Mouse (Mus musculus) gastrocnemius, adult 2 months (tissue): ENCODE measurements around the gene Anapc1. TPM values are rescaled to one million over a fixed set of nuclear protein-coding genes. Genes with fewer than 3 reads are reported as not detected.

Experiments
- DNase-seq: peaks from one replicate; pipeline ENCODE4 v3.0.0; 2022
- H3K27ac ChIP-seq: fragments of 200-600 bp; 2 replicates; pipeline ENCODE4 v1.8.1; 2022; ENCODE audit warnings: mild to moderate bottlenecking
- H3K4me3 ChIP-seq: fragments of 200-600 bp; 2 replicates; pipeline ENCODE4 v1.8.1; 2022; ENCODE audit warnings: mild to moderate bottlenecking, moderate library complexity
- CTCF ChIP-seq: fragments of 200-600 bp; IDR thresholded peaks from 2 replicates; pipeline ENCODE4 v1.8.1; 2022; ENCODE audit warnings: antibody characterized with exemption, mild to moderate bottlenecking, moderate library complexity
- intact Hi-C: fragments of 180-260 bp; cut with DNase I; formaldehyde crosslinking; loops from one replicate; pipeline ENCODE4 v1.15.1; 2025
- total RNA-seq, 2 experiments: library from RNA; stranded (reverse); gene quantifications; 2 replicates each; pipeline ENCODE4 v1.2.3; 2021

Anapc1 gene
- total RNA-seq, 2 experiments from 2014 or later: 35.5 to 38.0 TPM

DNA sequence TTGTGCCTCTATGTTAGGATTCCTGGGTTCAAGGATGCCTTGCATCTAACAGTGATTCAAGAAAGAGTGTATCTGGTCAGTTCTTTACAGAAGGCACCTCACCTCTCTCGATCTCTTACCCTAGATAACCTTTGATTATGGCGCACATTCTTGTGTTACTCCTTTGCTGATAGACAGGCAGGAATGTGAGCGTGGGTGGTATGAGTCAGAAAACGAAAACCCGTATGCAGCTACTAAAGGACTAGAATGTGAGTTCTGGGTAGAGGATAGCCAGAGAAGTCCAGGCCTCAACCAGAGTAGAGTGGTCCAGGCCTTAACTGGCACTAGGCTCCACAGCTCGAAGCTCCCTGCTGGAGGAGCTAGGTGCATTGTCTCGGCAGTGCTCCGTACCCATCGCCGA, 5.6 kb upstream of the Anapc1 start:
- intact Hi-C loops: no loop called here
- no peak for TF ChIP-seq CTCF
- no peak overlapping the region for H3K27ac ChIP-seq
- no peak for DNase-seq
- no peak overlapping the region for H3K4me3 ChIP-seq

DNA sequence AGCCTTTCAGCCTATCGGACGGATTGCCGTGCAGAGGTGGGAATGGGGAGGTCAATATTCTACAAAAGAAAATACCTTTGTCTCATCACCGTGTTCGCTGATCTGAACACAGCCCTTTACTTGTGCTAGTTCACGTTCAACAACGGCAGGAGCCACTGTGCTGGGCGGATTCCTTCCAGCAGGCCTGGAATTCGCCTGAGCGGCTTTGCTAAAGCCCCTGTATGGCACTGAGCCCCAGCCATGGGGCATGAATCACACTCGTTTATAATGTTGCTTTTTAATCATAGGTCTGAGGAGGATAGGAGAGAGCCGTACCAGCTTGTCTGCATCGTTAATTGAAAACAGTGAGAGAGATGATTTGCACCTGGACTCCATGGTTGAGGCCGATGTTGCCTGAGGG, 5.1 kb upstream of the Anapc1 start:
- intact Hi-C loops: no loop called here
- no peak for DNase-seq
- no peak overlapping the region for H3K4me3 ChIP-seq
- no peak overlapping the region for H3K27ac ChIP-seq
- no peak for TF ChIP-seq CTCF

DNA sequence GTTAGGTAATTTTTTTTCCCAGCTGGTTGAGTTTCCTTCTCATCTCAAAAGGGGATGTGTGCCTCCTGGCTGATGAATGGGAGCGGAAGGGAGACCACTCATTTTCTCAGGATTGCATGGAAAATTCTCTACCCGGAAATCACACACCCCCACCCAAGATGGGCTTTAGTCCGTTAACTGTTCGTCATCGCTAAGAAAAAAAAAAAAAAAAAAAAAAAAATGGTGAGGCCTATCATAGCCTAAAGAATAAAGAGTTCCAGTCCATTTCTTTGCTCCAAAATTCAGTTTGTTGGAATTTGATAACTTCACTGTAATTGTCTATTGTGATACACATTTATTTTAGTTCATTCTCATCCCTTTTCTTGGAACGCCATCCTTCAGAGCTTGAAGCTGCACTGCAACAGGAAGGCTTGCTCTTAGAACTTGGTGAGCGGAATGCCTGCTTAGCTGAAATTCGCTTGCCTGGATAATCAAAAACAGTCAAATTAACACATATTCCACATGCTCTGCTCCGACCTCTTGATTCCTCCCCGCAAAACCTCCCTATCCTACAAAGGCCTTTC, 448 bp upstream of the Anapc1 start:
- intact Hi-C loops: loop anchor here (10.0 kb wide), 1 partner anchor 257 kb away; the partner anchor contains the start of gene Zc3h8
- H3K27ac ChIP-seq: peak overlapping the region; percentile 90
- no peak for DNase-seq
- peak overlapping the region; percentile 84 for H3K4me3 ChIP-seq
- TF ChIP-seq CTCF: no peak

DNA sequence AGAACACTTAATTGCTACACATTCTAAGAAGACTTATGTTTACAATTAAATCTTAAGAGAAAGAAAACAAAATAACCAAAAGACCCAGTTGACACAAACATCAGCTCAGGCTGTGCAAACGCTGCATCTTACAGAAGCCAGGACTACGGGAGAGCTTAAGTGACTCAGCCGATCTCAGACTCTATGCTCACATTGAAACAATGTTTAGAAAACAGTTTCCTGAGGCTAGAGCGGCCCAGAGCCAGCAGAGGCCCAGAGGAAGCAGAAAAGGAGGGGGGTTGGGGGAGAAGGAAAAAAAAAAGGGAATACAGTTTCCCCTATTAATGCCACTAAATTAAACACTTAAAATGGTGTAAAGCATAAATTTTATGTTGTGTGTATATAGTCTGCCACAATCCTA, 6.5 kb downstream of the Anapc1 start:
- Histone ChIP-seq H3K27ac (no peak overlapping the region), H3K4me3 (no peak overlapping the region)
- TF ChIP-seq CTCF: no peak
- DNase-seq: no peak
- intact Hi-C loops: loop anchor here (10.0 kb wide), 1 partner anchor 264 kb away; the partner anchor contains the start of gene Zc3h8

DNA sequence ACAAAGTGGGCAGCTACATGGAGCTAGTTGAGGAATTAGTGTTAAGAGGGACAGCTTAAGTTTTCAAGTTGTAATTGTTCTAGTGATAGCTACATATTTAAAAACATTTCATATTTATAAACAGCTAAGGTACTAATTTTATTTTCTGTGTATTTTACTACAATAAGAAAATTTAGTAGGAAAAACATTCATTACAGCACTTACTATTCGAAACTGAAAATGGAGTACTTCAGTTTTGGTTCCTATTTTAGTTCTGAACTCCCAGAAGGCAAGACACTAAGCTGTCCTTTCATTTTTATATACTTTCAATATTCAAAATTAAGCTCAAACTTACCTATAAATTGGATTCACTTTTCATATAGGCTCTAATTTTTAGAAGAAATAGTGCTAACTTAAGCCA, 66.6 kb downstream of the Anapc1 start:
- intact Hi-C loops: loop anchor here (10.0 kb wide), 1 partner anchor 54 kb away; no protein-coding TSS in a partner anchor
- DNase-seq: no peak
- H3K4me3 ChIP-seq: no peak overlapping the region
- no peak for TF ChIP-seq CTCF
- no peak overlapping the region for H3K27ac ChIP-seq

DNA sequence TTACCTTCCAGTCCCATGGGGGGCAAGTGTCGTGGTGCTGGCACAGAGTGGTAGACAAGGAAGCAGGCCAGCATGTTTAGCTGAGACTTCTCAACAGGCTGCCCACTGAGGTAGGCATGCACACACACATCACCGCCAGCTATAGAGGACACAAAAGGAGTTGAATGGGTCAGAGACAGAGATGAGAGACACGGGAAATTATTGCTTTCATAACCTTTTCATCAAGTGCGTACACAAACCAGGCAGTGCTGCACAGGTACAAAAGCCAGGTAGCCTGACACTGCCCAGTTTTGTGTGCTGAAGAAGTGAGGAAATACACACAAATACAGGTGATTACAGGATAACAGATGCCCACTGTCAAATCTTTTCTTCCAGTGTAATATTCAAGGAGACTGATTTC, 71.8 kb downstream of the Anapc1 start:
- no peak overlapping the region for H3K27ac ChIP-seq
- intact Hi-C loops: no loop called here
- DNase-seq: no peak
- no peak for TF ChIP-seq CTCF
- no peak overlapping the region for H3K4me3 ChIP-seq

DNA sequence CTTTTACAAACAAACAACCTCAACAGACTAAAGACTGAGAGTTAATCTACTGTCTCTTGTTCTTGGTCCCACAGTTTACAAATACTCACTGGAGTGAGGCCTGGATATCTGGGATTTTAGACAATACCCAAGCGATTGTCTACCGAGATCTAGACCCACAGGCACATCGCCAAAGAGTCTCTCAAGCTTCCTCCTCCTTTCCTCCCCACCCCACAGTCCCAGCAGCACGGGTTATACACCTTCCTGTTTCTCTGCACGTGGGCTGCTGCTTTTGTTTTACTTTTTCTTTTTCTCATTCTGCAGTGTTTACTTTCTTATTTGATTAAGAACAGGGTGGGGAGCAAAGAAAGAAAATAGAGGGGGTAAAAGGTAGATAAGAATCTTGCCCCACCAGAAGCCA, 73.8 kb downstream of the Anapc1 start:
- peak overlapping the region; percentile 43; the same call in 1 of the 2 replicates for H3K27ac ChIP-seq
- intact Hi-C loops: no loop called here
- no peak for DNase-seq

DNA sequence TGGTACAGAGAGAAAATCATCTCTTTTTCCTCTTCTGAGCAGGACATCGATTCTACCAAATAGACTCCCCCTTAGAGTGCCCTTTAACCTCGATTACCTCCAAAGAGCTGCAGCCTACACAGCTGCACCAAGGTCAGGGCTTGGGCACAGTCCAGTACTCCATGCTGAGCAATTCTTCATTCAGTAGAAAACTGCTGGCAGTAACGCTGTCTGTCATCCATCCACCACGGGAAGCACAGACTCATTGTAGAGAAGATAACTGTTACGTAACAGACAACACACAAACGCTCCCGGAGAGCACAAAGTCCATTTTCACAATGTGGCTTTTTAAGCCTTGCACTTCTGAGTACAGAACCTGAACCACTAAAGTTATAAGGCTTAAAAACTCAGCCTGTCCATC, 74.9 kb downstream of the Anapc1 start:
- Histone ChIP-seq H3K4me3 (no peak overlapping the region), H3K27ac (no peak overlapping the region)
- no peak for TF ChIP-seq CTCF
- no peak for DNase-seq
- intact Hi-C loops: no loop called here

More for the DNA sequence above, 73.8 kb downstream of the Anapc1 start:
- H3K4me3 ChIP-seq: no peak overlapping the region
- no peak for TF ChIP-seq CTCF

DNA sequence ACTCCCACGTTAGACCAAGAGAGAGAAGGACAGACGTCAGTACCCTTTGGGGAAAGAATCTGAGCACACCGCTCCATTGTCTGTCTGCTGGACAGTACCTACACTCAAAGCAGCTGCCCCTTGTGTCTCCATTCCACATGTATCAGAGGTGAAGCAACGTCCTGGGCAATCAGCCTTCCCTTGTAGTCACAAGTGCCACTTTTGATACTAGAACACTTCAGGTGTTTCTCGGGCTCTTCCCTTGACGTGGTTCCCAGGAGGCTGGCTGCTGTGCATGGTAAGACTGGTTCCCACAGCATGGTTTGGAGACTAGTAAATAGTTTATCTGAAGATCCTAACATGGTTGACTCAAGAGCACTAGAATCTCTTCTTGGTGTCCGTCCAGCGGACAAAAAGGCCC, 76.0 kb downstream of the Anapc1 start:
- TF ChIP-seq CTCF: no peak
- intact Hi-C loops: no loop called here
- DNase-seq: no peak
- Histone ChIP-seq H3K4me3 (no peak overlapping the region), H3K27ac (no peak overlapping the region)

DNA sequence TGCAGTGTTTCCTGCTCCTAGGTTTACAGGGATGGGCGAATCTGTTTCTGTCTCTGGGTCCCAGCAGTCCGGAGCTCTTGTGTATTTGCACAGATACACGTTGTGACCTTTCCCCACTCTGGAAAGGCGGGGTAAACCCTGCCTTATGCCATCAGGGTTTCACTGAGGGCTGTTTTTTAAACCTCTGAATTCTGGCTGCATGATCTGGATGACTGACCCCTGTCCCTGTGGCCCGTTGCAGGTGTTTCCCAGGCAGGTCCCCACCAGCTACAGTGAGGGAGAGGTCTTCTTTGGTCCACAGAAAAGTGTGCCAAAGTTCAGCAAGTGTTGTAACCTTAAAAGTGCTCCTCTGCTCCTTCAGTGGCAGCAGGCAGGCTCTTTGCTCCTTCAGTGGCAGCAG, 77.9 kb downstream of the Anapc1 start:
- Histone ChIP-seq H3K27ac (no peak overlapping the region), H3K4me3 (no peak overlapping the region)
- TF ChIP-seq CTCF: no peak
- no peak for DNase-seq
- intact Hi-C loops: no loop called here

DNA sequence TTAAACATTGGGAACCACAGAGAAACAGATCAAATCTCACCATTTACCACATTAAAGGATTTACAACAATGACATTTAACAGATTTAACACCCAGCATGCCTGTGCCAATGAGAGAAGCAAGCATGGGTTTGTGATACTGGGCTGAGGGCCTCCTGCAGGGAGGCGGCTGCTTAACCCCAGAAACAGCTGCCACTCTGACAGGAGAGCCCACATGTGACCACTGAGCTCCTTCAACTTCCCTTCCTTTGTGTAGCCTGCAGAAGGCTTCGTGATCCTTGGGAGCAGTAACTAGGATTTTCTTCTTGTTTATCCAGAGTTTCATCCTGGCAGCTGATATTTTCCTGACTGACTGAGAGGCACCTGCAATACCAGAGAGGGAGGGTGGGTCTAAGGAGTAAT, 85.7 kb downstream of the Anapc1 start:
- intact Hi-C loops: no loop called here
- TF ChIP-seq CTCF: no peak

DNA sequence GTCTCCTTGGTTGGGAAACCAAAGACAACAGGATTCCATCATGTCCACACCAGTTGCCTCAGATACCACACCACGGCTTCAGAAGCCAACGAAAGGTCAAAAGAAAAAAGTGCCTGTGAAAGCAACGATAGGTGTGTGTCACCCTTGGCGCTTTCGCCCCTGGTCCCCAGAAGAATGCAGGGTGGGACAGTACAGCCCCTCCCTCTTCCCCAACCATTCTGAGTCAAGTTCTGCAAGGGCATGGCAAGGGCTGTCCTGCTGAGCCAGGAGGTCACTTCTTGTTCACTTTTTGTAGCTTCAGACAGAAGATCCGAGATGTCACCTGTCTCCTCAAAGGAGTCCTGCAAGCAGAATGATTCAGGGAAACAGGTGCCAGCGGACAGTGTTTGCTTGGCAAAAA, 94.9 kb downstream of the Anapc1 start:
- no peak for TF ChIP-seq CTCF

More for the DNA sequence above, 85.7 kb downstream of the Anapc1 start:
- Histone ChIP-seq H3K27ac (no peak overlapping the region), H3K4me3 (no peak overlapping the region)
- DNase-seq: no peak

DNA sequence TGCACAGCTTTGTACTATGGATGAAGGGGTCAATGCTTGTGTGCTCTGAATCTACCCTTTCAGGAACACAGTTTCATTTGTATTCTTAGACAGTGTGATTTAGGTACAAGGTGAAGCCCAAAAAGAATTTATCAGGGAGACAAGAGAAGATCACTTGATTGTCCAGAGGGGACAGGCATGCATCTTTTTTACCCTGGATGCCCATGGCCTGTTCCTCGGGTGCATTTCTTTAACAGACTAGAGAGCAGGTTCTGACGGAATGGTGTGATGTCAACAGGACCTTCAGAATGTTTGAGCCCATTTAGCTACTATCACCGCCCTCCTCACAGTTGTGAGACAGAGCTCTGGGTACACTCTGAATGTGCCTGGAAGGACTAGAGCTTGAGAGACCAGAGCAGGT, 96.3 kb downstream of the Anapc1 start, which contains the start of gene Spdye4c:
Gene Spdye4c, plus strand, starts transcription at position 301 of the 400 bp plus-strand sequence.
- TF ChIP-seq CTCF: no peak
- intact Hi-C loops: no loop called here
- no peak within 1 kb of the TSS for H3K4me3 ChIP-seq
- H3K27ac ChIP-seq: no peak within 1 kb of the TSS
- DNase-seq: no peak

More for the DNA sequence above, 94.9 kb downstream of the Anapc1 start:
- Histone ChIP-seq H3K27ac (no peak overlapping the region), H3K4me3 (no peak overlapping the region)
- intact Hi-C loops: no loop called here
- DNase-seq: no peak

DNA sequence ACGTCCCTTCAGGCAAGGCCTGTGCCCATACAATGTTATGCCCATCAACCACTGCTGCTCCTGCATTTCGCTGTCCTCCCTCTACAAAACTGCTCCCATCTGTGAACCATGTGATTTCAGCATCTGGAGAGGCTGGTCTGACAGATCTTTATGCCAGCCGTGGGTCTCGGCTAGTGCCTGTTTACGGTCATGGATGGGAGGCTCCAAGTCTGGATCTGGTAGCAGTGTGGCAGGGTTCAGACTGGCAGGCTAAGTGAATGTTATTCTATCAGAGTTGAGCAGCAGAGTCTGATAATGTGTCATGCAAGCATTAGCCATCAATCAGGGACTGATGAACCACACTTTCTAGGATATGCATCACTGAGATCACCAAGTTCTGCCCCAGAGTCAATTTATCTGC, 104.3 kb downstream of the Anapc1 start:
- intact Hi-C loops: no loop called here
- no peak for TF ChIP-seq CTCF
- Histone ChIP-seq H3K27ac (no peak overlapping the region), H3K4me3 (no peak overlapping the region)
- no peak for DNase-seq
